Mouse (Mus musculus) heart, embryonic 16.5 days (tissue): ENCODE measurements around the gene Thap3. TPM values are rescaled to one million over a fixed set of nuclear protein-coding genes. Genes with fewer than 3 reads are reported as not detected.

Source experiments
- ATAC-seq: fragments of 200-750 bp; cut with Nextera tagmentation; replicated peaks from 2 replicates; pipeline ENCODE4 v1.8.0; 2017; ENCODE audit warnings: moderate number of reproducible peaks; ENCODE audit not compliant: insufficient read depth, low FRiP score; ENCODE audit errors: extremely low read depth
- H3K27ac ChIP-seq: fragments of 300-500 bp; sonication (generic); 2 replicates; pipeline ENCODE4 v1.5.1; 2014; ENCODE audit warnings: mild to moderate bottlenecking, low read length, control low read depth, moderate library complexity
- H3K27me3 ChIP-seq: fragments of 300-500 bp; sonication (generic); 2 replicates; pipeline ENCODE4 v1.6.1; 2014; ENCODE audit warnings: low read length, mixed read lengths; ENCODE audit not compliant: control insufficient read depth, insufficient read depth
- H3K36me3 ChIP-seq: fragments of 300-500 bp; sonication (generic); 2 replicates; pipeline ENCODE4 v1.6.1; 2014; ENCODE audit not compliant: control insufficient read depth, insufficient read depth
- H3K4me1 ChIP-seq: fragments of 300-500 bp; sonication (generic); 2 replicates; pipeline ENCODE4 v1.6.1; 2014; ENCODE audit warnings: low read length, mixed read lengths; ENCODE audit not compliant: control insufficient read depth, insufficient read depth
- H3K4me2 ChIP-seq: fragments of 300-500 bp; sonication (generic); 2 replicates; pipeline ENCODE4 v1.6.1; 2014; ENCODE audit warnings: low read depth, mild to moderate bottlenecking, control low read depth, low read length
- H3K4me3 ChIP-seq: fragments of 300-500 bp; sonication (generic); 2 replicates; pipeline ENCODE4 v1.5.1; 2014; ENCODE audit warnings: mild to moderate bottlenecking, control low read depth, low read length
- H3K9ac ChIP-seq: fragments of 300-500 bp; sonication (generic); 2 replicates; pipeline ENCODE4 v1.6.1; 2014; ENCODE audit warnings: low read length, control low read depth
- H3K9me3 ChIP-seq: fragments of 300-500 bp; sonication (generic); replicated peaks from 2 replicates; pipeline ENCODE4 v1.6.1; 2016; ENCODE audit warnings: low read length; ENCODE audit not compliant: control insufficient read depth
- WGBS: fragments of 180-500 bp; shearing (Covaris S2); extraction: QIAGEN DNeasy Blood & Tissue Kit; methylation state at CpG from one replicate; pipeline ENCODE4 v1.1.7; 2014; 5-methylcytosine and 5-hydroxymethylcytosine counted together
- polyA plus RNA-seq: library from polyadenylated mRNA; unstranded; fragments of >200 nt; fragmentation: Nextera tagmentation; extraction: Ambion mirVana; gene quantifications from 2 replicates; pipeline ENCODE4 v1.2.1, GENCODE M21; 2015

The Thap3 gene
- polyA plus RNA-seq, 1 experiment from 2014 or later: 31.2 TPM

- peaks cover 18% of the 10 kb centered on the region for H3K4me1 ChIP-seq
- no peaks in the 10 kb centered on the region for H3K27me3 ChIP-seq
- H3K36me3 ChIP-seq: peaks cover 16% of the 10 kb centered on the region
- H3K4me2 ChIP-seq: peak overlapping the region; percentile 83
- peak overlapping the region; percentile 95 for H3K9ac ChIP-seq
- no peaks in the 10 kb centered on the region for H3K9me3 ChIP-seq
- peak overlapping the region; percentile 95 for H3K4me3 ChIP-seq
- no peak for ATAC-seq
- WGBS: 2% methylated on average over 61 of the region's 61 CpGs
- peak overlapping the region; percentile 84 for H3K27ac ChIP-seq
Measured at GRCm38 (mm10) chr4:151994228-151995171, 5.7 kb upstream of the Thap3 start.

- Histone ChIP-seq H3K36me3 (peaks cover 16% of the 10 kb centered on the region), H3K4me3 (no peak overlapping the region), H3K27ac (no peak overlapping the region), H3K27me3 (no peaks in the 10 kb centered on the region), H3K4me2 (no peak overlapping the region), H3K9me3 (no peaks in the 10 kb centered on the region), H3K9ac (0 out of 2 replicates have a peak overlapping the region, but pooled peaks have one; percentile 8), H3K4me1 (peaks cover 24% of the 10 kb centered on the region)
- ATAC-seq: no peak
- WGBS: 52% methylated on average over 6 of the region's 6 CpGs
Measured at GRCm38 (mm10) chr4:151993035-151993434, 4.2 kb upstream of the Thap3 start.

- H3K4me2 ChIP-seq: no peak overlapping the region
- no peak overlapping the region for H3K9ac ChIP-seq
- 82% methylated on average over 9 of the region's 9 CpGs for WGBS
- no peak for ATAC-seq
- peaks cover 16% of the 10 kb centered on the region for H3K36me3 ChIP-seq
- H3K4me3 ChIP-seq: no peak overlapping the region
- no peaks in the 10 kb centered on the region for H3K9me3 ChIP-seq
- H3K27me3 ChIP-seq: no peaks in the 10 kb centered on the region
- peaks cover 26% of the 10 kb centered on the region for H3K4me1 ChIP-seq
- no peak overlapping the region for H3K27ac ChIP-seq
Measured at GRCm38 (mm10) chr4:151992091-151992490, 3.3 kb upstream of the Thap3 start.

- peak overlapping the region; percentile 81 for H3K27ac ChIP-seq
- ATAC-seq: 0 out of 2 replicates have a peak, but pooled peaks have one; percentile 0
- WGBS: 31% methylated on average over 6 of the region's 6 CpGs
- H3K4me2 ChIP-seq: peak overlapping the region; percentile 78
- peaks cover 16% of the 10 kb centered on the region for H3K36me3 ChIP-seq
- H3K4me1 ChIP-seq: peaks cover 24% of the 10 kb centered on the region
- peak overlapping the region; percentile 88 for H3K4me3 ChIP-seq
- peak overlapping the region; percentile 95 for H3K9ac ChIP-seq
- H3K9me3 ChIP-seq: no peaks in the 10 kb centered on the region
- no peaks in the 10 kb centered on the region for H3K27me3 ChIP-seq
Measured at GRCm38 (mm10) chr4:151989110-151989488, 302 bp upstream of the Thap3 start.

- Histone ChIP-seq H3K9me3 (no peaks in the 10 kb centered on the region), H3K27me3 (no peaks in the 10 kb centered on the region), H3K27ac (no peak overlapping the region; the same call in 1 of the 2 replicates), H3K4me3 (peak overlapping the region; percentile 88), H3K4me1 (peaks cover 19% of the 10 kb centered on the region), H3K4me2 (peak overlapping the region; percentile 78), H3K9ac (peak overlapping the region; percentile 95), H3K36me3 (peaks cover 18% of the 10 kb centered on the region)
- ATAC-seq: no peak
- 22% methylated on average over 10 of the region's 10 CpGs for WGBS
Measured at GRCm38 (mm10) chr4:151988014-151988341, 819 bp downstream of the Thap3 start.

- WGBS: 61% methylated on average over 8 of the region's 8 CpGs
- Histone ChIP-seq H3K4me2 (no peak overlapping the region), H3K27me3 (no peaks in the 10 kb centered on the region), H3K36me3 (peaks cover 12% of the 10 kb centered on the region), H3K27ac (no peak overlapping the region), H3K9ac (no peak overlapping the region), H3K9me3 (no peaks in the 10 kb centered on the region), H3K4me3 (no peak overlapping the region), H3K4me1 (peaks cover 19% of the 10 kb centered on the region)
- ATAC-seq: no peak
Measured at GRCm38 (mm10) chr4:151986650-151987049, 2.1 kb downstream of the Thap3 start.

DNA sequence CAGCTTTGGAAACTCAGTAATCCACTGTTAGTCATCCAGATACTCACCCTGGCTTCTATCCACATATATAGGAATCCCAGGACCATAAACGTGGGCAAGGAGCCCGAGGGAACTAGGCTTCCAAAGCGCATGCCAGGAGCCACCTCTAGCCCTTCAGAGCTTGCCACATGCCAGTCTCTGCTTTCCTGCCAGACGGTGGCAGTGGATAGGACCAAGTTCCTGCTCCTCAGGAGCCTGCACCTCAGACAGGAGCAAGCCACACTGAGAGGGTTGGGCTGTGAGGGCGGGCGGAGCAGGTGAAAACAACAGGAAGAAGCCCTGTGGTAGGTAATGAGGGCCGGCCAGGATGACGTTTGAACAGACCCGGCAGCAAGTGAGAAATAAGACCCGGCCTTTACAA is 2.9 kb downstream of the Thap3 start:
- H3K27me3 ChIP-seq: no peaks in the 10 kb centered on the region
- 40% methylated on average over 10 of the region's 10 CpGs for WGBS
- no peak for ATAC-seq
- H3K27ac ChIP-seq: no peak overlapping the region
- no peak overlapping the region for H3K4me2 ChIP-seq
- no peak overlapping the region for H3K9ac ChIP-seq
- peaks cover 19% of the 10 kb centered on the region for H3K4me1 ChIP-seq
- no peaks in the 10 kb centered on the region for H3K9me3 ChIP-seq
- H3K4me3 ChIP-seq: no peak overlapping the region
- peaks cover 10% of the 10 kb centered on the region for H3K36me3 ChIP-seq

GRCm38 (mm10) chr4:151983560-151983959 is 5.2 kb downstream of the Thap3 start:
- no peak for ATAC-seq
- no peaks in the 10 kb centered on the region for H3K9me3 ChIP-seq
- whole genome bisulfite sequencing: 41% methylated on average over 8 of the region's 9 CpGs
- no peaks in the 10 kb centered on the region for H3K27me3 ChIP-seq
- H3K27ac ChIP-seq: no peak overlapping the region
- H3K4me1 ChIP-seq: peaks cover 15% of the 10 kb centered on the region
- peaks cover 12% of the 10 kb centered on the region; the same call in 1 of the 2 replicates for H3K36me3 ChIP-seq
- no peak overlapping the region for H3K4me2 ChIP-seq
- peak overlapping the region; percentile 6; the same call in 1 of the 2 replicates for H3K9ac ChIP-seq
- H3K4me3 ChIP-seq: no peak overlapping the region

- Histone ChIP-seq H3K4me1 (peaks cover 14% of the 10 kb centered on the region), H3K27me3 (no peaks in the 10 kb centered on the region), H3K9ac (no peak overlapping the region), H3K36me3 (peaks cover 12% of the 10 kb centered on the region; the same call in 1 of the 2 replicates), H3K4me3 (no peak overlapping the region), H3K4me2 (no peak overlapping the region), H3K27ac (no peak overlapping the region), H3K9me3 (no peaks in the 10 kb centered on the region)
- ATAC-seq: no peak
- 59% methylated on average over 17 of the region's 17 CpGs for WGBS
Measured at GRCm38 (mm10) chr4:151983043-151983442, 5.8 kb downstream of the Thap3 start.
